Comparison of ENCODE assay signal across 33 mouse cellular contexts in the genomic region with DNA sequence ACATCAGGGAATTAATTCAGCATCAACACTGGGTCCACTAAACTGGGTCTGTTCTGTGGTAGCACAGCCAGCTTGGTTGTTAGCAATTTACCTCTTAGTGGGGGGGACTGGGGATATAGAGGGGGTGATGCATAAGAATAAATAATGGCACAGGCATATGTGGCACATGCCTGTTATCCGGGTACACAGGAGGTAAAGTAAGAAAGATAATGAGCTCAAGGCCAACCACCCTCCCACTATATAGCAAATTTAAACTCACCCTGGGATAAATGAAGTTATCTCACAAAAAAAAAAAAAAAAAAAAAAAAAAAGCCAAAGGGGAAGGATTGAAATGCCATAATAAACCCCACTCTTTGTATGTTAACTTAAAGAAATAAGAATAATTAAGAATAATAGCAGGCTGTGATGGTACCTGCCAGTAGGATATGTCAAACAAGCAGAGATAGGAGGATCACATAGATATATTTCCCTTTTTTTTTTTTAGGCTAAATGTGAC.
"Had no signal": no experiment of that assay in that cellular context is flagged by ENCODE, and none has a peak within 500 bp of the region (broad histone marks: within the 10 kb centered on the region; RNA-seq: fewer than 3 reads in every experiment).

No protein-coding gene starts in this region.

- H3K4me2 ChIP-seq: heart, embryonic 11.5 days; heart, embryonic 12.5 days; heart, embryonic 13.5 days; heart, embryonic 15.5 days; hindbrain, embryonic 12.5 days; hindbrain, embryonic 13.5 days; hindbrain, embryonic 14.5 days; hindbrain, embryonic 15.5 days; intestine, embryonic 15.5 days; kidney, embryonic 15.5 days had no signal

- H3K27me3 ChIP-seq: heart, embryonic 12.5 days; heart, embryonic 13.5 days; heart, embryonic 15.5 days; hindbrain, embryonic 12.5 days; hindbrain, embryonic 13.5 days; hindbrain, embryonic 15.5 days; intestine, embryonic 15.5 days; kidney, embryonic 15.5 days had no signal

- DNase-seq: heart, adult 2 months; heart, postnatal 10 days; heart, postnatal 14 days; heart, postnatal 36 days; heart, postnatal 4 days; kidney, adult 11 months; kidney, adult 18-20 months; kidney, adult 2 months; kidney, adult 8-10 months; kidney, adult 9 months; kidney, postnatal 10 days; kidney, postnatal 14 days; kidney, postnatal 36 days; kidney, postnatal 4 days; layer of hippocampus, adult 9-11 months; layer of hippocampus, postnatal 36 days had no signal

- H3K4me1 ChIP-seq: heart, embryonic 10.5 days; heart, embryonic 15.5 days; hindbrain, embryonic 10.5 days; hindbrain, embryonic 12.5 days; hindbrain, embryonic 13.5 days; hindbrain, embryonic 15.5 days; intestine, embryonic 15.5 days; kidney, embryonic 15.5 days had no signal

- H3K9ac ChIP-seq: heart, embryonic 12.5 days; heart, embryonic 13.5 days; heart, embryonic 15.5 days; hindbrain, embryonic 12.5 days; hindbrain, embryonic 13.5 days; hindbrain, embryonic 14.5 days; hindbrain, embryonic 15.5 days; intestine, embryonic 15.5 days; kidney, embryonic 15.5 days had no signal

- H3K9me3 ChIP-seq: heart, embryonic 10.5 days; heart, embryonic 15.5 days; hindbrain, embryonic 10.5 days; hindbrain, embryonic 12.5 days; hindbrain, embryonic 13.5 days; hindbrain, embryonic 15.5 days; intestine, embryonic 15.5 days; kidney, embryonic 15.5 days had no signal

- H3K27ac ChIP-seq: heart, embryonic 10.5 days; heart, embryonic 13.5 days; heart, embryonic 15.5 days; hindbrain, embryonic 10.5 days; hindbrain, embryonic 12.5 days; hindbrain, embryonic 13.5 days; hindbrain, embryonic 14.5 days; hindbrain, embryonic 15.5 days; hindbrain, postnatal 0 days; intestine, embryonic 15.5 days; kidney, embryonic 15.5 days; kidney, postnatal 0 days; layer of hippocampus, adult 2 months had no signal

- ATAC-seq: hindbrain, embryonic 16.5 days; hindbrain, postnatal 0 days; intestine, embryonic 15.5 days; intestine, embryonic 16.5 days had no signal

- H3K4me3 ChIP-seq: heart, adult 2 months; heart, embryonic 10.5 days; heart, embryonic 12.5 days; heart, embryonic 13.5 days; heart, embryonic 15.5 days; hindbrain, embryonic 10.5 days; hindbrain, embryonic 12.5 days; hindbrain, embryonic 13.5 days; hindbrain, embryonic 15.5 days; intestine, embryonic 15.5 days; kidney, embryonic 15.5 days; layer of hippocampus, adult 2 months had no signal

- H3K36me3 ChIP-seq: hindbrain, embryonic 10.5 days; hindbrain, embryonic 12.5 days; hindbrain, embryonic 13.5 days; hindbrain, embryonic 15.5 days; intestine, embryonic 15.5 days; kidney, embryonic 15.5 days had no signal
